Mouse (Mus musculus) olfactory bulb, adult 2 months (tissue): ENCODE data around the gene Igsf21. TPM values are rescaled to one million over a fixed set of nuclear protein-coding genes. Genes with fewer than 3 reads are reported as not detected.

ENCODE experiments used
- H3K27ac ChIP-seq: fragments of 200-500 bp; 2 replicates; pipeline ENCODE4 v1.5.1; 2012; ENCODE audit warnings: low read depth, low read length; ENCODE audit not compliant: insufficient read depth
- H3K4me1 ChIP-seq: fragments of 200-500 bp; 2 replicates; pipeline ENCODE4 v1.6.1; 2012; ENCODE audit warnings: low read length; ENCODE audit not compliant: control insufficient read depth, insufficient read depth
- H3K4me3 ChIP-seq: fragments of 200-500 bp; 2 replicates; pipeline ENCODE4 v1.5.1; 2012; ENCODE audit warnings: mild to moderate bottlenecking, low read depth, low read length, moderate library complexity; ENCODE audit not compliant: insufficient read depth
- CTCF ChIP-seq: fragments of 200-500 bp; IDR thresholded peaks from 2 replicates; pipeline ENCODE4 v1.5.1; 2012; ENCODE audit warnings: low read depth, mild to moderate bottlenecking, low read length, moderate library complexity; ENCODE audit not compliant: insufficient read depth
- POLR2A ChIP-seq: fragments of 200-500 bp; IDR thresholded peaks from 2 replicates; pipeline ENCODE4 v1.6.1; 2012; ENCODE audit warnings: mild to moderate bottlenecking, low read depth, low read length, moderate library complexity; ENCODE audit not compliant: insufficient read depth
- WGBS: fragments of 180-500 bp; shearing (Covaris S2); methylation state at CpG from one replicate; pipeline ENCODE4 v1.1.7; 2018; 5-methylcytosine and 5-hydroxymethylcytosine counted together
- polyA plus RNA-seq: library from polyadenylated mRNA; stranded (reverse); fragments of >200 nt; gene quantifications from 2 replicates; pipeline ENCODE4 v1.2.4, GENCODE M21; 2012; ENCODE audit warnings: low replicate concordance; ENCODE audit not compliant: missing spikeins, insufficient read depth, insufficient read length

Igsf21 gene
- polyA plus RNA-seq, 1 experiment = not detected

- Histone ChIP-seq H3K4me1 (peaks cover 11% of the 10 kb centered on the region), H3K4me3 (no peak overlapping the region), H3K27ac (no peak overlapping the region)
- 53% methylated on average over 5 of the region's 5 CpGs for WGBS
- no peak for TF ChIP-seq POLR2A
Measured at GRCm38 (mm10) chr4:139978716-139979115, 267.9 kb downstream of the Igsf21 start.

GRCm38 (mm10) chr4:139977308-139977781 is 269.2 kb downstream of the Igsf21 start:
- 69% methylated on average over 5 of the region's 5 CpGs for WGBS
- no peak overlapping the region for H3K4me3 ChIP-seq

More at GRCm38 (mm10) chr4:139977308-139977781, 269.2 kb downstream of the Igsf21 start:
- Histone ChIP-seq H3K27ac (no peak overlapping the region), H3K4me1 (peaks cover 8% of the 10 kb centered on the region)
- no peak for TF ChIP-seq CTCF
- no peak for TF ChIP-seq POLR2A
